Mouse (Mus musculus): ENCODE results near the gene Dnah7b.
"Not testable (repeated sequence)": the region's sequence is repeated elsewhere in the genome, so short reads cannot be mapped to it uniquely, and the experiment has no call there.

Dnah7b gene

DNA sequence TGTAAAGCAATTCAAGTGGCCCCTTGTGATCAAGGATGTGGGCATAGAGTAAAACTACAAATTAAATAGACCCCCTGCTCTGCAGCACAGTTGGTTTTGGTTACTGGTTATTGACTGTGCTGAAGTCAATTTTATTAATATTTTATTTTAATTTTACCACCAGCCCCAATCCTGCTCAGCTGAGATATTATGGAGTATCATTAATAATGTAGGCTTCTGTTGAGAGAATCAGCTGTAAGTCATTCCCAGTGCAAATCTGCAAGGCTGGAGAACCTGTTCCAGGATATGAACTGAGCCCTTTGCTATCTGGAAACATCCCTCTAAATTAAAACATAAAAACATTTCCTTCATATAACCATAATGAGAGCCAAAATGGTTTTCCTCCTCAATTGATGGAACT lies 259.8 kb downstream of the Dnah7b start:
- DNase-seq (ENCODE audit: low spot score) = not testable (repeated sequence)

DNA sequence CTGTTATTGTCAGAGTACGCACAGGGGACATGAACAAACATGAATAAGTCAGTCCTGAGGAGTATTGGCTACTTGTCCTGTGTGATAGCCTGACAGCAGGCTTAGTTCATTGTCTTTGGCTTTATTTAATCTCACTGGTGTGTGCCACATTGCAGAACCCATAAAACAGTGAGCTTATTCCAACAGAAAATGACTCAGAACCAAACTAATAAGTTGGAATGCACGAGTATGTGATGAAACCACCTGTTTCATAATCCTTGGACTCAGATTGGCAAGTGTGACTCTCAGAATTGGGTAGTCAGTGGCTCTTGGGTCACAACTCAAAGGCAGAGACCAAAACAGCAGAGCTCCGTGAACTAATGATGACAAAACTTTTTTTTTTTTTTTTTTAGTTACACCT lies 279.2 kb downstream of the Dnah7b start:
- DNase-seq (ENCODE audit: low spot score) = not testable (repeated sequence)

- not testable (repeated sequence) for DNase-seq (ENCODE audit: low spot score)
Observed at GRCm38 (mm10) chr1:46380641-46381040, 314.5 kb downstream of the Dnah7b start.

GRCm38 (mm10) chr1:46394681-46395297 lies 328.7 kb downstream of the Dnah7b start:
- DNase-seq (ENCODE audit: low spot score) = not testable (repeated sequence)

DNA sequence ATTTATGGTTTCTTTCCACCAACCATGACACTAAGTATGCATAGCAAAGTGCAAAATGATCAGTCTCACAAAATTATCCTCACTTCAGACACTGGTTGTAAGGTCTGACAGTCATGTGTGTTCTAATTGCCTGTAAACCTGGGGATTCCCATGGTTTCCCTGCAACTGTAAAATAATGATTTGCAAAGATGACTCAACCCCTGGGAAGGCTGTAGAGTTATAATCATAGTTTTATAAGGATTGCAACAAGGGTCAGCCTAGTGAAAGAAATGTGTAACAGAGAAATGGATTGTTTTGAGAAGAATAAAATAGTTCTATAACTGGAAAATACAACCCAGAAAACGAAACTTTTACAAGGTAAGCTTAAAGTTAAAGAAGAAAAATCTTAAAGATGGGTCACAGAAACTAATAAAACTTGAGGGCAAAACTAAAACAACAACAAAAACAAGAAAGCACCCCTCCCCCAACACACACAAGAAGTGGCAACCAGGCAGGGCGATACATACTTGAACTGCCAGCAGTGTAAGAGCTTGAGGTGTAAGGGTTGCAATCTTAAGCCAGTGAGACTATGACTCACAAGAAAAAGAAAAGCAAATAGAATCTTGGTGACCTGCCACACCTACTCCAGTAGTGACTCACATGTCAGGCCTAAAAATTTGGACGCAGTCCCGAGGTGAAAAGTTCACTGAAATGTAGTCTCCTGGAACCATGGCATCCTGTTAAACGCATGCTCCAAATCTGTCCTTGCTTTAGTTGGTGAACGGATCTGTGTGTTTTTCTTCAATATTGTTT lies 342.4 kb downstream of the Dnah7b start:
- DNase-seq (ENCODE audit: low spot score) = peak; percentile 76

DNA sequence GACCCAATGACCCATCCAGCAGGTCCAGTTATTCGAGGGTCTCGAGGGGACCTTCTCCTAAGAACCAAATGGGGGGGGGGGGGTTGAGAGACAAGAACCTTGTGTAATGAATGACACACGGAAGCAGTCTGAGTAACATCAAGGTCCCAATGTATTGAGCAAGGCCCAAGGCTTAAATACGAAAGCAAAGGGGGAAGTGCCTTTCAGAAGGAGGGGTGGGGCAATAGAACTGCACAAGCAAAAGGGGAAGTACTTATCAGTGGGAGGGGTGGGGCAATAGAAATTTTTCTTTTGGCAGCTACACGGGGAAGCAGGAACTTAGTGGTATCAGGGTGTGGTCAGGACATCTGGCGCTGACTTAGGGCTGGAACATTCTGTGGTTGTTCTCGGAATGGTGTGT lies 348.7 kb downstream of the Dnah7b start:
- DNase-seq (ENCODE audit: low spot score) = not testable (repeated sequence)

DNA sequence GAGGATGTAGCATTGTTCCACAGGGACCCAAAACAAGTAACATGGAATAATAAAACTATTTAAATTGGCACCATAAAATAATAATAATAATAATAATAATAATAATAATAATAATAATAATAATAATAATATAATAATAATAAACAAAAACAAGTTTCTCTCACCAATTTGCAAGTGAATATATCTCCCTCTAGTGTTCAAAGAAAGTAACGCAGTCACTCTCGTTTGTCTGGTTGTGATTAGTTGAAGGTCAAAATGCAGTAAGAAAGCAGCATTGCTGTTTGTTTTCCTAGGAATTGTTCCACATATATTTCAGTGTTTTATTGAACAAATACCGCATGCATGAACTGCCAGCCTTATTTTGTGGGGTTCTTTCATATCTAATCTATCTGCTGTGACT lies 350.8 kb downstream of the Dnah7b start:
- peak; percentile 14 for DNase-seq (ENCODE audit: low spot score)

GRCm38 (mm10) chr1:46418966-46419365 lies 352.9 kb downstream of the Dnah7b start:
- not testable (repeated sequence) for DNase-seq (ENCODE audit: low spot score)

All from lung, postnatal 25 days (tissue).